Mouse (Mus musculus) limb, embryonic 11.5 days (tissue): ENCODE data around the gene Cspg4. TPM values are rescaled to one million over a fixed set of nuclear protein-coding genes. Genes with fewer than 3 reads are reported as not detected.

ENCODE experiments used
- ATAC-seq: fragments of 200-750 bp; cut with Nextera tagmentation; 2 replicates; pipeline ENCODE4 v1.8.0; 2017; ENCODE audit warnings: low read depth; ENCODE audit not compliant: insufficient number of reproducible peaks, low FRiP score, low TSS enrichment
- DNase-seq: peaks from one replicate; pipeline ENCODE4 v3.0.0-alpha.2; 2015; ENCODE audit warnings: low spot score
- H3K27ac ChIP-seq: fragments of 300-500 bp; sonication (generic); replicated peaks from 2 replicates; pipeline ENCODE4 v1.5.1; 2014; ENCODE audit warnings: low read depth, mild to moderate bottlenecking, low read length
- H3K27me3 ChIP-seq: fragments of 300-500 bp; sonication (generic); 2 replicates; pipeline ENCODE4 v1.6.1; 2014; ENCODE audit warnings: mild to moderate bottlenecking, low read length, mixed read lengths; ENCODE audit not compliant: control insufficient read depth, insufficient read depth
- H3K36me3 ChIP-seq: fragments of 300-500 bp; sonication (generic); 2 replicates; pipeline ENCODE4 v1.6.1; 2014; ENCODE audit warnings: mild to moderate bottlenecking, low read length, moderate library complexity, mixed read lengths; ENCODE audit not compliant: control insufficient read depth, insufficient read depth
- H3K4me1 ChIP-seq: fragments of 300-500 bp; sonication (generic); 2 replicates; pipeline ENCODE4 v1.6.1; 2014; ENCODE audit warnings: low read length, mixed read lengths; ENCODE audit not compliant: control insufficient read depth, insufficient read depth
- H3K4me2 ChIP-seq: fragments of 300-500 bp; sonication (generic); 2 replicates; pipeline ENCODE4 v1.6.1; 2014; ENCODE audit warnings: low read depth, mild to moderate bottlenecking, moderate library complexity; ENCODE audit not compliant: severe bottlenecking
- H3K4me3 ChIP-seq: fragments of 300-500 bp; sonication (generic); 2 replicates; pipeline ENCODE4 v1.5.1; 2014; ENCODE audit warnings: low read depth, low read length
- H3K9ac ChIP-seq: fragments of 300-500 bp; sonication (generic); 2 replicates; pipeline ENCODE4 v1.6.1; 2014; ENCODE audit warnings: mild to moderate bottlenecking, low read length
- H3K9me3 ChIP-seq: fragments of 300-500 bp; sonication (generic); 2 replicates; pipeline ENCODE4 v1.6.1; 2016; ENCODE audit warnings: low read length; ENCODE audit not compliant: control insufficient read depth
- WGBS: fragments of 180-500 bp; shearing (Covaris S2); extraction: QIAGEN DNeasy Blood & Tissue Kit; methylation state at CpG from one replicate; pipeline ENCODE4 v1.1.7; 2014; 5-methylcytosine and 5-hydroxymethylcytosine counted together
- polyA plus RNA-seq: library from polyadenylated mRNA; unstranded; fragments of >200 nt; fragmentation: Nextera tagmentation; extraction: Ambion mirVana; gene quantifications from 2 replicates; pipeline ENCODE4 v1.2.1, GENCODE M21; 2014

Cspg4 gene
- polyA plus RNA-seq, 1 experiment from 2014 or later, result 5.5 TPM

DNA sequence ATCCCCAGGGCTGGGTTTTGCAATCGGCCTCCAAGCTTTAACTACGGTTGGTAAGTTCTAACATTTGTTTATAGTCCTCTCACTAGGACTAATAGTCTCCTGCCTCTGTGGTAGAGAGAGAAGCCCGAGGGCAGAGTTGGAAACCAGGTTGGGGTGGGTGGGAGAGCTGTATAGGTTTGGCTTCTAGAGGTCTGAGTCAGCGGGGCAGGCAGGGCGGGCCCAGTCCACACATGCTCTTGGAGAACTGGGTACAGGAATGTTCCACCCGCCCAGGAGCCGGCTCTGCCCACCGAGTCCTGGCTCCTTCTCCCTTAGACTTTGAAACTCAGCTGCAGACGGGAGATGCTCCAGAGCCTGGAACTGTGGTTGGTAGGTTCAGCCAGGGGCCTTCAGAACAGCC lies 49.2 kb downstream of the Cspg4 start:
- H3K27me3 ChIP-seq, result no peaks in the 10 kb centered on the region
- H3K9me3 ChIP-seq, result no peaks in the 10 kb centered on the region
- H3K4me1 ChIP-seq, result no peaks in the 10 kb centered on the region
- no peak overlapping the region for H3K4me2 ChIP-seq
- H3K4me3 ChIP-seq, result no peak overlapping the region
- ATAC-seq (no peak), DNase-seq (no peak)
- peaks cover 6% of the 10 kb centered on the region; the same call in 1 of the 2 replicates for H3K36me3 ChIP-seq
- H3K27ac ChIP-seq, result no peak overlapping the region
- WGBS, result 88% methylated on average over 9 of the region's 9 CpGs
- H3K9ac ChIP-seq, result no peak overlapping the region

DNA sequence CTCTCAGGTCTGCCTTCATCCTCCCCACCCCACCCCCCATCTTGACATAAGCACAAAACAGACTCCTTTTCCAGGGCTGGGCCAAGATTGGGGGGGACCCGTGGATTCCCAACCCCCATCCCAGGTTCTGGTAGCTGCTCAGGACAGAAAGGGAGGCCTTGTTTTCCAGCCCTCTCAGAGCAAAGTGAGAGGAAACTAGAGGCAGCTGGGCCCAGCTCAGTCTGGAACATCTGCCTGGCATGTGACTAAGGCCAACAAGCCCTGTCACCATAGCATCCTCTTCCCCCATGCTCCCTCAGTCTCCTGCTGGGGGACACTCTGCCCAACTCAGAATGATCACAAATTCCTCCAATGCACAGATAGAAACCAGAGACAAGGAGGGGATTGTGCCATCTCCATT lies 50.3 kb downstream of the Cspg4 start:
- Histone ChIP-seq H3K4me2 (no peak overlapping the region), H3K9me3 (no peaks in the 10 kb centered on the region), H3K36me3 (peaks cover 6% of the 10 kb centered on the region; the same call in 1 of the 2 replicates), H3K9ac (no peak overlapping the region), H3K4me1 (no peaks in the 10 kb centered on the region), H3K27ac (no peak overlapping the region), H3K27me3 (no peaks in the 10 kb centered on the region), H3K4me3 (no peak overlapping the region)
- no peak for ATAC-seq
- WGBS, result 93% methylated on average over 1 of the region's 1 CpGs
- no peak for DNase-seq

DNA sequence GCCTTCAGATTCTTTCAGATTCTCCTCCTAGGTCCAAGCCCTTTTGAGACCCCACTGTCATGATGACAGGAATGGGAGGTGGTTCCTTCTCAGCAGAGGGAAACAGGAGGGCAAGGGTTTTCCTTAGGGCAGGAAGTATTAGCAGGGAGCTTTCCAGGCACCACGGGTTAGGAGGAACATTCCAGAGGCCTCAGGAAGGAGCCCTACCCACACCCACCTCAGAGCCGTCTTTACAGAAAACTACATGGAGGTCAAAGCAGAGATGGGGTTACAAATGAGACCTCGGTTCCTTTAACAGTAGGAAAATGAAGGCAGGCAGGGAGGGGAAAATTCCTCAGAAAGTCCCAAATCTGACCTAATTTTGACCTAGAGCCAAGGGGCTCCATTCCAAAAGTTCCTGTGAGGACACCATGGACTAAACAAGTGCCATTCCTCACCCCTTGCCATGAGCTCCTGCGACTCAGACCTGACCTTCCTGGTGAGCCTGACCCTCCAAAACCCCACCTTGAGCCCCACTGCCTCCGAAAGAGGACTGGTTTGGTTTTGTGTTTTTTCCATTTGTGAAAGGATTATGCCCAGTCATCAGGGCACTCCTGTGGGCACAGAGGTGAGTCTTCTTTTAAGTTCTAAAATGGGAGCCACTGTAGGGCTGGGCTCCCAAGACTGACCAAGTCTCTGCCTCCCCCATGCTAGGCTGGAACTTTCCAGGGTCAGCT lies 51.0 kb downstream of the Cspg4 start:
- ATAC-seq (no peak), DNase-seq (no peak)
- Histone ChIP-seq H3K36me3 (peaks cover 6% of the 10 kb centered on the region; the same call in 1 of the 2 replicates), H3K4me2 (no peak overlapping the region), H3K27ac (no peak overlapping the region), H3K9me3 (no peaks in the 10 kb centered on the region), H3K4me3 (no peak overlapping the region), H3K9ac (no peak overlapping the region), H3K27me3 (no peaks in the 10 kb centered on the region), H3K4me1 (no peaks in the 10 kb centered on the region)
- 79% methylated on average over 5 of the region's 5 CpGs for WGBS

DNA sequence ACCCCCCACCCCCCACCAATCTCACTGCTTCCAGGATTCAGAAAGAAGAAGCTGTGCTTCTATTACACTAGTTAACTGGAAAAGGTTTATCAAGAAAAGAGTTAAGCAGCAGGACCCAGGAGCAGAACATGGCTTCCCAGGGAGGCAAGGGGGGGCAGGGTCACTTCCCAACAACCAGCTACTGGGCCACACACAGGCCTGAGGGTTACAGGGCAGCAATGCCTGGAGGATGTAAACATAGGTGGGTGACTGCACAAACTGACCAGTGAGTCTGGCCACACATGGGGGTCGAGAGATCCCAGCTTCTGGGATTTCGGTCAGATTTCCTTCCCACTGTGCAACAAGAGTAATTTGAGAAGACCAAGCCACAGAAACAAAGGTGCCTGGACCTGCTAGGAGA lies 52.3 kb downstream of the Cspg4 start:
- DNase-seq (no peak), ATAC-seq (no peak)
- 61% methylated on average over 2 of the region's 2 CpGs for WGBS
- Histone ChIP-seq H3K9me3 (no peaks in the 10 kb centered on the region), H3K4me3 (no peak overlapping the region), H3K27me3 (no peaks in the 10 kb centered on the region), H3K36me3 (peaks cover 8% of the 10 kb centered on the region; the same call in 1 of the 2 replicates), H3K9ac (no peak overlapping the region), H3K4me2 (no peak overlapping the region), H3K27ac (no peak overlapping the region), H3K4me1 (no peaks in the 10 kb centered on the region)

DNA sequence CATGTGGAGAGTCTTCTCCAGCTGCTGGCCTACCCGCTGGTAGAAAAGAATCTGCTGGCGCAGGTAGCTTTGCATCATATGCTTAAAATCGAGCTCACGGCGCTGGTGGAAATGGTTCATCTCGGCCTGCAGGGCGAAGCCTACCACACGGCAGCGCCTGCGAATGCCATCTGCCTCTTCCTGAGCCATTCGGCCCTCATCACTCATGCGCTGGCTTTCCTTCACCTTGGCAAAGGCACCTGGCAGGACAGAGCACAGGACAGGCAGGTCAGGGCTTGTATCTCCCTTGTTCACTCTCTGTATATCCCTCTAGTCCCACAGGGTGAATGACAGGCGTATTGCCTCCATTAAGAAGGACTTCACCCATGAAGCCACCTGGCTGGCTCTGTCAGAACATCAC lies 53.6 kb downstream of the Cspg4 start:
- Histone ChIP-seq H3K36me3 (peaks cover 8% of the 10 kb centered on the region; the same call in 1 of the 2 replicates), H3K27me3 (no peaks in the 10 kb centered on the region), H3K9me3 (no peaks in the 10 kb centered on the region), H3K9ac (no peak overlapping the region), H3K27ac (no peak overlapping the region), H3K4me2 (no peak overlapping the region), H3K4me3 (no peak overlapping the region), H3K4me1 (no peaks in the 10 kb centered on the region)
- ATAC-seq (no peak), DNase-seq (no peak)
- 93% methylated on average over 13 of the region's 13 CpGs for WGBS

DNA sequence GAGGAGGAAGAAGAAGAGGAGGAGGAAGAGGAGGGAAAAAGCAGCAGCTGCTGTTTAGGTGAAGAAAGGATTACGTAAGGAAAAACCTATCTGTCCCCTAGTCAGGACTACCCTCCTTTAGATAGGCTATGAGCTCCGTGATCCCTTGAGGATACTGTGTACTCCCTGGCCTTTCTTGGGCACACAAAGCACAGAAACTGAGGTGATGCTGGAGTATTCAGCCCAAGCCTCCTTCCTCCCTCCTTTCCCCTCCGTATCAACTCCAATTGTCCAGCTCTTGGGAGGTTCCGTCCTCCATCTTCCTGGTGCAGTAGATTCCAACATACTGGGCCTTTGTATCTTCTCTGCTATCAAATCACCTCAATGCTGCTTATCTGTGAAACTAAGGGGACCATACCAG lies 57.9 kb downstream of the Cspg4 start:
- Histone ChIP-seq H3K27ac (no peak overlapping the region), H3K9me3 (no peaks in the 10 kb centered on the region), H3K27me3 (no peaks in the 10 kb centered on the region), H3K4me2 (no peak overlapping the region), H3K4me3 (no peak overlapping the region), H3K4me1 (peaks cover 28% of the 10 kb centered on the region), H3K9ac (no peak overlapping the region), H3K36me3 (peaks cover 4% of the 10 kb centered on the region; the same call in 1 of the 2 replicates)
- 91% methylated on average over 4 of the region's 4 CpGs for WGBS
- ATAC-seq (no peak), DNase-seq (no peak)

DNA sequence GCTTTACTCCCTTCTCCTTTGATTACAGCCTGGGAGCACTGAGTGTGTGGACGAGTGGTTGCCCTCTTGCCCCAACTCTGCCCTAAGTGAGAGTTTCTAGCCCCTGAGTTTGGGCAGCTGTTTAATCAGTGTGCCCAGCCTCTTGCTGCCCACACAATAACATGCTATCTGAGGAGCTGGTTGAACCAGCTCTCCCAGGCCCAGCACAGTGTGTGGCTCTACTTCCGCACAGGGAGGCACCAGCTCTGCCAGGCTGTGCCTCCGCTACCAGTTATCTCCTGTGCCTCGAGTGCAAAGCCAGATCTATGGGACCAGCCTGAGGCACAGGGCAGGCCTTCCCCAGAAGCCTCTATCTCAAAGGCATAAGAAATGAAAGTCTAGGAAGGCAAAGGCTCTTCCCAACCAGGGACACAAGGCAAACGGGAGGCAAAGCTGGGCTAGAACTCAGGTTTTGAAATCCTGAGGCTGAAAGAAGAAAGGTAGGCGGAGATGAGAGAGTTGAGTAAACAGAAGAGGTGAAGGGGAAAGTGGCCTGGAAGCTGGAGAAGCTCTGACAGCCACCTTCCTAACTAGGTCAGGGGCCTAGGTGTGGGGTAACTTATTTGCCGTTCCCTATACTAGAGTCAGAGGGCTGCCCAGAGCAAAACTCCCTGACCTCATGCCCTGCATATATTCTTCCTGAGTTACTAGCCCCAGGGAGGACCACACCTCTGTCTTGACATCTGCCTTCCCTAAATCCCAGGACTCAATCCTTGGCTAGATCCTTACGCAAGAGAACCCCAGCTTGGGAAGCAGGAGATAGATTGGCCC lies 59.2 kb downstream of the Cspg4 start:
- peaks cover 30% of the 10 kb centered on the region for H3K4me1 ChIP-seq
- DNase-seq, result no peak

DNA sequence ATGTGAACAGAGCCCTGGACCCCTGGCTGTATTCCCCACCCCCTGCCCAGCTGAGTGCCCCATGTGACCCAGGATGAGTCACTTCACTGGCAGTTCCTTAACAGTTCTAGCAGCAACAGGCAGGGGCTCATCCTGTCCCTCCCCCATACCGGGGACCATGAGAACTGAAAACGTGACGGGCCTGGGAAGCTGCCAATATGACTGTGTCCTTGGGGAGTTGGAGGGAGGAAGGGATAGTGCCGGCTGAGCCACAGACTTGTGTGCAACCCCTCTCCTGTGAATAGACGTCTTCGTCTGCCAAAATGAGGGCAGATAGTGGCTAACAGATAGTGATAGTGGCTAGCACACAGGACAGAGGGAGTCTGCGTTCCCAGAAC lies 59.8 kb downstream of the Cspg4 start:
- DNase-seq, result no peak
- ATAC-seq, result no peak
- H3K4me1 ChIP-seq, result peaks cover 30% of the 10 kb centered on the region
- H3K27me3 ChIP-seq, result no peaks in the 10 kb centered on the region
- 39% methylated on average over 7 of the region's 7 CpGs for WGBS
- peak overlapping the region; percentile 15 for H3K4me3 ChIP-seq
- peak overlapping the region; percentile 58 for H3K4me2 ChIP-seq
- no peak overlapping the region for H3K27ac ChIP-seq
- H3K9me3 ChIP-seq, result no peaks in the 10 kb centered on the region
- no peak overlapping the region for H3K9ac ChIP-seq
- H3K36me3 ChIP-seq, result peaks cover 4% of the 10 kb centered on the region; the same call in 1 of the 2 replicates

More for the DNA sequence above, 59.2 kb downstream of the Cspg4 start:
- no peak for ATAC-seq
- peaks cover 4% of the 10 kb centered on the region; the same call in 1 of the 2 replicates for H3K36me3 ChIP-seq
- H3K9me3 ChIP-seq, result no peaks in the 10 kb centered on the region
- no peak overlapping the region for H3K27ac ChIP-seq
- peak overlapping the region; percentile 51 for H3K9ac ChIP-seq
- peak overlapping the region; percentile 58 for H3K4me2 ChIP-seq
- H3K27me3 ChIP-seq, result no peaks in the 10 kb centered on the region
- WGBS, result 70% methylated on average over 8 of the region's 8 CpGs
- peak overlapping the region; percentile 15 for H3K4me3 ChIP-seq
